Mouse (Mus musculus) cerebellum, adult 9-10 months (tissue): ENCODE data around the gene Cldn22.

Experiments used
- DNase-seq: peaks from one replicate; pipeline ENCODE4 v3.0.0; 2022

The Cldn22 gene

DNA sequence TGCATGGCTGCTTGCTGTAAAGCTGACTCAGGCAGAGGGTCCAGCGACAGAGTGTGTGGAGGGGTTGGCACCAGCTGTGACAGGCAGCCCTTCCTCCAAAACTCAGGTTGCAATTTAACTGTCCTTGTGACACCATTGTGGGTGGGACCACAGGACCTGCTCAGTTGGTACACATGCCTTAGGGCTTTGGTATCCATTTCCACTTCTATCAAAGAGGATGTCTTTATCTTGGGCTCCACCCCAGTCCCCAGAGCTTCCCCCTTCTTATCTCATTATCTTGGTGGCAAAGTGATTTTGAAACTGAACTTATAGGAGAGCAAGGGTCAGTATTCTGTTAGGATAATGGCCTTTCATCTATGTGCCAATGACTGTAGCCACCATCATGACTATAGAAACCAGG lies 9.7 kb downstream of the Cldn22 start:
- no peak for DNase-seq

DNA sequence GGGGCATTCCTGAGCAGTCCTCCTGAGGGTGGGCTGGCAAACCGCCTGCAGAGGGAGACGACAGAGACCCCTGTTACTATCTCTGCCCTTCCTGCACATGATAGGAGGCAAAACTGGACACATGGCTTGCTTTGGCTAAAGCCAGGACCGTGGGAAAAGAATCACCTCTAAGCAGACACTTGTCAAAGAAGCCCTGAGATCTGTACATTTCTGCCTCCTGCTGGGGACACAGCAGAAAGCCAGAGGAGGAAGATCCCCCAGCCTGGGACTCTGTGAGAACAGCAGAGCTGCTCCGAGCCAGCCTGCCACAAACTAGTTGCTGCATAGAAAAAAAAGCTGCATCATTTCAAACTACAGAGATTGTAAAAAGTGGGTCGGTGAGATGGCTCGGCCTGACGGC lies 18.8 kb downstream of the Cldn22 start:
- no peak for DNase-seq

DNA sequence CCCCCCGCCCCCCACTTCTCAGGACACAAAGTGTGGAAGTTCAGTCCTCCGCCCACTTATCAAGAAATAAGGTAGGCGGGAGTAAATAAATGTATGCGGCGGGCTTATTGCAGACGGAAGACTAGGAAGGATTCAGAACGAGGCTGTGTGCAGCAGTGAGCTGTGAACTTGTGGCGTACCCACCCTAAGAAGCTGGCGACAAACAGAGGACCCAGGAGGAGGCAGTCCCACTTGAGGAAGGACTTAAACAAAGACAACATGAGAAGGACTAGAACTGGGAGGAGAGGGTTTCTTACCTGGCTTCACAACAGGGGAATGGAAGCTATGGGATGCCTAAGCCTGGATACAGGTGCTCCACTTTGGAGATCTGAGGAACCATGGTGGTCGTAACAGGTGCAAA lies 19.4 kb downstream of the Cldn22 start:
- DNase-seq = no peak

DNA sequence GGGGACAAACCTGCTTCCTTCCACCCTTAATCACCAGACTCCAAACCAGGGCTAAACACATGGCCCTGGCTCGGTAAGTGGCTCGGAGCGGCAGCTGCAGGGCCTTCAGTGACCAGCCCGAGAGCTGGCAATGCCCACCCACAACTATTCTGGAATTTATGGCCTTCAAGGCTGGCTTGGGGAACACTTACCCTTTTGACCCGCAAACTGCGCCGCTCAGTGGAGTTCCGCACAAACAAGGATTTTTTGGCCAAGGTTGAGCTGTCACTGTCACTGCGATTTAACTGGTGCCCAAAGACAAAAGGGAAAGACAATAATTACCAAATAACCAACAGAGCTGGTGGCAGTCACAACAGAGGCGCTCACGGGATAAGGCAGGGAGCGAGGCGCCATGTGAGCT lies 21.7 kb downstream of the Cldn22 start:
- no peak for DNase-seq

DNA sequence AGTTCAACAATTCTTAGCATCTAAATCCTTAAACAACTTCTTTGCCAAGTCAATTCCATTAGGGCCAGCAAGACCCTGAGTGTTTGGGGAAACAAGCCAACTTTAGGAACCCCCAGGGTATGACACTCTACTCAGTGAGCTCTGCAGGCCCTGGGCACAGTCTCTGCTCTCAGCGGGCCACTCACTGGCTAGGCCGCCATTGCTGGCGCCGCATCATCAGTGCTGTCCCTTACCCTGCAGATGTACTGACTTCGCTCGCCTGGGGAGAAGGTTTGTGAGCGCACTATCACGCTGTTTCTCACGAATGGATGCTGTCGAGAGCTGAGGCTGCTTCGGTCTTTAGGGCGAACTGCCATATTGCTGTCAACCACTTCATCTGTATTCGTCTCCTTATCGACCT lies 22.9 kb downstream of the Cldn22 start:
- DNase-seq = no peak

DNA sequence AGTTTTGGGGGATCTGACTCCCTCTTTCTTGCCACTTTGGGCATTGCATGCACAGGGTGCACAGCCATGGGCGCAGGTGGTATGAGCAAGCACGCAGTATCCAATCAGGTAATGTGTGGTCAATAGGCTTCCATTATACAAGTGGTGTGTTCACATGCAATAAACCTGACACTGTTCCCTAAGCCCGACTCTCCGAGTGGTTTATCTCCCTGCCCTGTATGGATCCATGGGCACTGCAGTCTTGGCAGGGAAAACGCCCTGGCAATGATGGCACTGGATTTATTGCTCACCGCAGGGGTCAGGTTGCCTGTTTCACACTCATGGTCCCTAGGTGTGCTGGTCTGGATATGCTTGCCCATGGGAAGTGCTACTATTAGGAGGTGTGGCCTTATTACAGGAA lies 23.6 kb downstream of the Cldn22 start:
- DNase-seq = no peak

DNA sequence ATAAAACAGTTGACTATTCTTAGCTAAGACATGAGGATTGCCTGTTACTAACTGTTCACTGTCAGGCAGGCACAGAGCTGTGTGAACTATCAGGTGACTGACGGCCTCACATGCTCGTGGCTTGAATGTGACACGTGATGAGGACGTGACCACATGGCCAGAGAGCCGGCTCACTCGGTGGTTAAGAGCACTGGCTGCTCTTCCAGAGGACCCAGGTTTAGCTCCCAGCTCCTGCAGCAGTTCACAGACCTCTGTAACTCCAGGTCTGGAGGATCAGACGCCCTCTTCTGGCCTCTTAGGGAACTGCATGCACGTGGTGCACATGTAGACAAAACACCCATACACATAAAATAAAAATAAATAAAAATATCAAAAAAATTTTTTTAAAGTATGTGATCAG lies 25.6 kb downstream of the Cldn22 start:
- no peak for DNase-seq

DNA sequence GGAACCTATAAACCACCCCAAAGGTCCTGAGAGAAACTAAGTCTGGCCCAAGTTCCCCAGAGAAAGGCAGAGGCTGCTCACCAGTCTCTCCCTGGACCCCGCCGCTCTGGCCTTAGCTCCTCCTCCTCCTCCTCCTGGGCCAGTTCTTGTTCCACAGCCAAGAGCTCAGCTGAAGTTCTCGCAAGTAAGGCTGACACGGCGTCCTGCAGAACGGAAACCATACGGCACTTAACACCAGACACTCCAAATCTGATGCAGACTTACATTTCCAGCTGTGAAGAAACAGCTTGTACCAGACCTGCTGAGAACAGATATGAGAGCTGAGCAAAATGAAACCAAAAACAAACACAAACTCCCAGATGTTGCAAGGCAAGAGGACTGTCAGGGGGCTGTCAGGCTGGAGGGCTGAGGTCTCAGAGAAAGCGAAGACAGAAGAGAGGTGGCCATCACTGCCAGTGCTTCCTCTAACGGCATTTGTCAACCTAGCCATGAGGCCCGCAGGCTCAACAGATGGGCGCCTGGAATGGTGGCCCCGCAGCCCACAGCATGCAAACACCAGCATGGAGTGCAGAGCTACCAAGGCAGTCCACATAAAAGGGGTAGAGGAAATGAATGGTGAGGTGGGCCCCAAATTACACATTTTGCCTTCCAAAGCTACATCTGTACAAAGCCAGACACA lies 27.7 kb downstream of the Cldn22 start:
- DNase-seq = no peak

DNA sequence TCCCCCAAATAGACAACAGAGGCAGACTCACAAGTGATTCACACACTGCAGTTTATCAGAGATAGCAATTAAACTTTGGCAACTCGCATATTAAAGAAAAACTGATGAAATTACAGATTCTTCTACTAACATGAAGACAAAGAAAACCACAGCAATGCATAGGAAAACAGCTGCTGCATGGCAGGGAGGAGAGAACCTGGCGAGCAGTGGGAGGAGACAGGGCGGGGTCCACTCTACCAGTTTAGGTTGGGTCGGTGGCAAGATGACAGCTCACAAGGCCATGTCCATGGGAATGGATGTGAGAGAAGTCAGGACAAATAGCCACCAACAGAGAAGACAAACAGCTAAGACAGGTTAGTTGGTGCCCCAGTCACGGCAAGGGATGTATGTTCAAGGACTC lies 28.5 kb downstream of the Cldn22 start:
- no peak for DNase-seq

DNA sequence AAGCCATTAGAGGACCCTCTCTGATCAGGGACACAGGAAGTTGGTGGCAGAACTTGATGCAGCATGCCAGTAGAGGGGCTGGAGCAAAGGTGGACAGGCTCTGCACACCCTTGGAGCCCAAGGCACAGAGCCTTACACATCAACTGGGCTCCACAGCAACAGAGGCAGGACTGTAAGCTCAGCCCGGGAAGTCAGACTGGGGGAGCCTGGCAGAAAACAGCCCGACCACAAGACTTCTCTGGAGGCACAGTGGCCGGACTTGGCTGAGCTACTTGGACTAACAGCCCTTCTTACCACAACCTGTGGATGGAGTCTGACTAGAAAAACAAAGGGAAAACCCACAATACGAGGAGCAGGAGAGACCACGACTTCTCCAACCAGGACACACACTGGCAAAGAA lies 29.1 kb downstream of the Cldn22 start:
- DNase-seq = no peak

DNA sequence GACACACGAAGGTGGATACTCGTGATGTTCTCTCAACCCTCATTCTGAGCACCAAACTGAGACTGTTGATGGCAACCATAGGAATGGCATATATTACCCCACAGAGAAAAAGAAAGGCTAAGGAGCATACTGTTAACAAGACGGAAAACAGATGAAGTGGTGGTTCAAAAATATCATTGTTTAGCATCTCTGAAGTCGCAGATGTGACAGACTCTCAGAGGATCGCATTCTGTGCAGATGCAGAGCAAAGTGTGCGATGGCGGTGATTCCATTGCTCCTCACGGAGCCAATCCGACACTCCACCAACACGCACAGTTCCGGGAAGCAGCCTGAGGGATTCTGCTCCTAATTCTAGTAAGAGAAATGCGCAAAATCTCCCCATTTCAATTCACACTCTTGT lies 35.0 kb downstream of the Cldn22 start:
- DNase-seq = no peak

DNA sequence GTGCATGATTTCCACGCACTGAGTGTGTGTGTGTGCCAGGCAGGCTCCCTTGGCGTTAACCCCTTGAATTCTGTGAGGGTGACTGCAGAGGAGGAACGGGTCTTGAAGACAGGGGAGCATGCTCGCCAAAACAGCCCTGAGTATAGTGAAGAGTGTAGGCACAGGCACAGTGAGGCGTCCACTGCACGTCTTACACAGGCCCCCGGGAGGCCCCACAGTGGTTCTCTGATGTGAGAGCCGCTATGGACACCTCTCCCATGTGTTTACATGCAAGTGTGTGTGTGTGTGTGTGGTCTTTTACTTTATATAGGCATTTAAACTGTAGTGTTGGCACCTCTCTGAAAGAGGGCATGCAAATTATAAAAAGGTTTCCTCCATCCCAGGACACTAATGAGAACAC lies 42.3 kb downstream of the Cldn22 start:
- no peak for DNase-seq

DNA sequence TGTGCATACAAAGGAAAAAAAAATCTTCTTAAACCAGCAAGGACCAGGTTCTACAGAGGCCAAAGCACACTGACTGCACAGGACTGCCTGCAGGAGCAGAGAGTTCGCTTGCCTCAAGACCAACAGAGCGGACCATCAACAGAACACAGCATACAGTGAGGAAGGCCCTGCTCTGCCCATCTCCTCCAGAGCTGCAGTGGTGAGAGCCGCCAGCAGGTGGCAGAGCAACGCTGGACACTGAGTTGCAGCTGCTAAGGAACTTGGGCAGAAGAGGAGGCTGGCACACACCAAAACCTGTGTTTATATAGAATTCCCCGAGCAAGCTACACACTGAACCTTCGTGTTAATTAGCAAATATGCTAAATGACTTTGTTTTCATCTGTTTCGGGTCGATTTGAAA lies 42.8 kb downstream of the Cldn22 start:
- peak; percentile 58 for DNase-seq

DNA sequence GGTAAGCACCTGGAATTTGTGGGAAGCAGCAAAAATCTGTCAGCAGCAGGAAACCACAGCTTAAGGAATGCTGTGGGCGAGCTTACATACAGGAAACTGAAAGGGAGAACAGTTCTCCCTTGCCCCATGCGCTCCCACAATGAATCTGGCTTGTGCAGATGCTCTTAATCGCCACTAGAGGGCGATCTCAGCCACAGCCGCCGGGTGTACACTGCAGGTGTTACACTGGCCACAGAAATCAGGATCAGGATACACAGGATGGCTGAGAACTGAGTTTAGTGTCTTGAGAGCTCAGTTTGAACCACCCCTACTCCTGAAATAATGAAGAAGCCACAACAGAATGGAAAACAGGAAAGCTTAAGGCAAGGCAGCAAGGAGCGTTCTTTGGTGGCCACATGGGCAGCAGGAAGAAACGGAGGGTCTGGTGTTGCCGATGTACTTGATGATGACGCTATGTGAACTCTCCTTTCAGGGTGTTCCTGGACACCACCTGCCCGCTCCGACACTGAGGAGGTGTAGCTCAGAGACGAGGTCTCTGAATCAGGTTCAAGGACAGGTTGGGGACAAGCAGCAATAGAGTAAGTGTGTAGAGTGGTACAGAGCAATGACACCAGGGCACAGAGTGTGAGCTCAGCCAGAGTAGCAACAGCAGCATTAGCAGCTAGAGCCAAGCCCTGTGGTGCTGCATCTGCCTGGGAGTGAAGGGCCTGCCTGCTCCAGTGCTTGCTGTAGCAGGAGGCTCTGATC lies 48.3 kb downstream of the Cldn22 start:
- DNase-seq = peak; percentile 7

DNA sequence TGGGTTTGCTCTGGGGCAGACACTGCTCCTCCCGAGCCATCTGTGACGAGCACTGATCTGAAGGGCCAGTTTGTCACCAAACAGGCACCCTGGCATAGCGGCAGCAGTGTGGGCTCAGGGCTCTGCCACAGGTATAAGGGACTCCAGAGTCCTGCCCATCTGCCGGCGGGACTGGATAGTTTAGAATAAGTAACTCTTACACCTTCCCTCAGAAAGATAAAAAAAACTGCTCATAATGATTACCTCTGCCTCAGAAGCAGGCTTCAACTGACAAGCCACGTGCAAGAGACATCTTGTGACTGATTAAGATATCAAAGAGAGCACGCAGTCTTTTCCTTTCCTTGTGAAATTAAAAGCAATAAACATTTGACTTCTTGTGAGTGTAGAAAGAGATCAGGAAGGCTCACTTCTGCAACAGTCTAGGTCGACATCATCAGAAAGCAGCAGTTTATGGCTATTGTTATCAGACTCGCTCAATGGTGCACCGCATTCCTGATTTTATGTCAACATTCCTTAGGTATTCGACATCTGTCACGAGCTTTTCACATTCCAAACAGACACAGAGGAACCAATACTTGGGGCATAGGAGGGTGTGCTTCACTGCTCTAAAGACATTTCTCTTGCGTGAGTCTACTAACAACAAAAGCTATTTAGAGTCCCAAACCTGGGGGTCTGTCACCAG lies 50.4 kb downstream of the Cldn22 start:
- DNase-seq = no peak
